Mouse (Mus musculus): ENCODE data around the gene Clec2e.
A peak's percentile ranks its signal among the peaks of the same experiment; 100 is the strongest.

Clec2e gene

GRCm38 (mm10) chr6:129058013-129058412 is 42.7 kb downstream of the Clec2e start:
- peak; percentile 63 for DNase-seq (ENCODE audit: low read depth)

- DNase-seq (ENCODE audit: low read depth): no peak
These were observed 44.5 kb downstream of the Clec2e start for GRCm38 (mm10) chr6:129056237-129056636.

- DNase-seq (ENCODE audit: low read depth): peak; percentile 89
These were observed 49.0 kb downstream of the Clec2e start for GRCm38 (mm10) chr6:129051731-129052130.

GRCm38 (mm10) chr6:129051086-129051485 is 49.6 kb downstream of the Clec2e start:
- DNase-seq (ENCODE audit: low read depth): no peak

- peak; percentile 97 for DNase-seq (ENCODE audit: low read depth)
These were observed 51.0 kb downstream of the Clec2e start for GRCm38 (mm10) chr6:129049596-129050251.

GRCm38 (mm10) chr6:129048857-129049473 is 51.7 kb downstream of the Clec2e start:
- peak; percentile 94 for DNase-seq (ENCODE audit: low read depth)

GRCm38 (mm10) chr6:129048381-129048780 is 52.3 kb downstream of the Clec2e start:
- peak; percentile 69 for DNase-seq (ENCODE audit: low read depth)

- DNase-seq (ENCODE audit: low read depth): no peak
These were observed 55.1 kb downstream of the Clec2e start, which contains the start of gene Klrb1f for GRCm38 (mm10) chr6:129045601-129046000. Gene Klrb1f (plus strand): TSS chr6:129045901.

GRCm38 (mm10) chr6:129042470-129042869 is 58.2 kb downstream of the Clec2e start:
- DNase-seq (ENCODE audit: low read depth): peak; percentile 32

Data from 416B (cell line).